13 mouse cellular contexts compared by ENCODE assay signal in genomic region chr13:24194018-24194417, GRCm38 (mm10).
DNase-seq lines count a peak whose midpoint lies in the region; ATAC-seq and TF ChIP-seq lines count a peak whose summit lies in the region.
"Had no signal": no experiment of that assay in that cellular context is flagged by ENCODE, and none has a peak within 500 bp of the region (broad histone marks: within the 10 kb centered on the region; RNA-seq: fewer than 3 reads in every experiment).

No protein-coding gene starts in this region.

- ATAC-seq in hindbrain, postnatal 0 days: no peak
- ATAC-seq in hindbrain, embryonic 13.5 days (ENCODE audit: low FRiP score): no peak

- H3K4me1 ChIP-seq in hindbrain, postnatal 0 days (ENCODE audit: insufficient read depth, low read length): no peaks in the 10 kb centered on the region
- H3K4me1 ChIP-seq in hindbrain, embryonic 13.5 days (replicated peaks): peaks cover 8% of the 10 kb centered on the region
- H3K4me1 ChIP-seq in bone marrow macrophage, adult 2 months (ENCODE audit: control insufficient read depth, insufficient read depth, low read length): peaks cover 6% of the 10 kb centered on the region
- H3K4me1 ChIP-seq: heart, embryonic 12.5 days had no signal

- no peak for TF ChIP-seq POLR2A in bone marrow macrophage, adult 2 months (IDR thresholded peaks at IDR 0.05; ENCODE audit: borderline replicate concordance, low read depth, low read length)

- H3K27ac ChIP-seq in hindbrain, postnatal 0 days: no peak overlapping the region
- no peak overlapping the region for H3K27ac ChIP-seq in hindbrain, embryonic 13.5 days
- no peak overlapping the region for H3K27ac ChIP-seq in bone marrow macrophage, adult 2 months (ENCODE audit: insufficient read depth, low read depth, low read length)
- H3K27ac ChIP-seq: midbrain, embryonic 12.5 days had no signal

- H3K9me3 ChIP-seq in hindbrain, postnatal 0 days (ENCODE audit: low read length): no peaks in the 10 kb centered on the region
- H3K9me3 ChIP-seq in hindbrain, embryonic 13.5 days: no peaks in the 10 kb centered on the region
- H3K9me3 ChIP-seq: midbrain, embryonic 12.5 days had no signal

- no peak overlapping the region for H3K4me2 ChIP-seq in hindbrain, postnatal 0 days (ENCODE audit: low read depth, low read length)
- H3K4me2 ChIP-seq in hindbrain, embryonic 13.5 days: no peak overlapping the region
- H3K4me2 ChIP-seq: heart, embryonic 12.5 days; midbrain, embryonic 12.5 days had no signal

- H3K4me3 ChIP-seq in hindbrain, postnatal 0 days (ENCODE audit: low read length): no peak overlapping the region
- H3K4me3 ChIP-seq in hindbrain, embryonic 13.5 days: no peak overlapping the region
- no peak overlapping the region for H3K4me3 ChIP-seq in bone marrow macrophage, adult 2 months (ENCODE audit: insufficient read depth, low read length)
- H3K4me3 ChIP-seq: heart, embryonic 12.5 days; midbrain, embryonic 12.5 days had no signal

- WGBS in hindbrain, postnatal 0 days: 83% methylated on average over 5 of the region's 5 CpGs
- 84% methylated on average over 5 of the region's 5 CpGs for whole genome bisulfite sequencing in hindbrain, embryonic 13.5 days

- no peak for DNase-seq in hindbrain, postnatal 0 days (ENCODE audit: low spot score)
- DNase-seq in spleen, adult 12 weeks (ENCODE audit: low spot score): peak; percentile 14
- no peak for DNase-seq in spleen, postnatal 36 days (ENCODE audit: low spot score in 2 of 2)
- peak; percentile 53 for DNase-seq in testis, postnatal 10 days (ENCODE audit: low spot score)
- no peak for DNase-seq in right cerebral cortex, postnatal 10 days (ENCODE audit: low spot score in 2 of 2)
- DNase-seq in Muller cell, postnatal 12 days (ENCODE audit: inconsistent ontology term): no peak
- DNase-seq: adrenal gland, adult 8-10 months; cerebellum, postnatal 25 days; right cerebral cortex, postnatal 14 days had no signal

- TF ChIP-seq CTCF in hindbrain, postnatal 0 days (IDR thresholded peaks at IDR 0.05; ENCODE audit: low read depth): peak; percentile 39; the same call in 1 of the 2 replicates
- peak; percentile 40 for TF ChIP-seq CTCF in bone marrow macrophage, adult 2 months (IDR thresholded peaks at IDR 0.05; ENCODE audit: low read depth, low read length)

- H3K27me3 ChIP-seq in hindbrain, postnatal 0 days (ENCODE audit: insufficient read depth, low read length): no peaks in the 10 kb centered on the region
- H3K27me3 ChIP-seq in hindbrain, embryonic 13.5 days: no peaks in the 10 kb centered on the region
- H3K27me3 ChIP-seq: heart, embryonic 12.5 days; midbrain, embryonic 12.5 days had no signal

- H3K9ac ChIP-seq in hindbrain, postnatal 0 days (replicated peaks; ENCODE audit: low read length): no peak overlapping the region
- H3K9ac ChIP-seq in hindbrain, embryonic 13.5 days: no peak overlapping the region
- H3K9ac ChIP-seq: heart, embryonic 12.5 days; midbrain, embryonic 12.5 days had no signal

- no peaks in the 10 kb centered on the region for H3K36me3 ChIP-seq in hindbrain, postnatal 0 days (ENCODE audit: insufficient read depth, low read length)
- H3K36me3 ChIP-seq in hindbrain, embryonic 13.5 days: no peaks in the 10 kb centered on the region
- H3K36me3 ChIP-seq: heart, embryonic 12.5 days; midbrain, embryonic 12.5 days had no signal

Comparison
In these comparisons a context has a peak if more than half of its experiments do, and no peak if none do; other contexts are left out.
1. DNase-seq: peak in spleen, adult 12 weeks (single experiment) and testis, postnatal 10 days (single experiment); none in hindbrain, postnatal 0 days (single experiment), spleen, postnatal 36 days (0 of 2), right cerebral cortex, postnatal 10 days (0 of 2) and Muller cell, postnatal 12 days (single experiment).